Mouse (Mus musculus): ENCODE measurements around the gene Ilf3. TPM values are rescaled to one million over a fixed set of nuclear protein-coding genes. Genes with fewer than 3 reads are reported as not detected.

Gene Ilf3
- total RNA-seq, 1 experiment from 2014 or later: 95.9 TPM

- no peak for ATAC-seq (replicated peaks; ENCODE audit: low read depth, poor library complexity, severe bottlenecking)
Observed at GRCm38 (mm10) chr9:21337652-21338051, 30.0 kb upstream of the Ilf3 start.

GRCm38 (mm10) chr9:21340411-21340810 is 27.3 kb upstream of the Ilf3 start:
- no peak for ATAC-seq (replicated peaks; ENCODE audit: low read depth, poor library complexity, severe bottlenecking)

GRCm38 (mm10) chr9:21346627-21347365 is 20.9 kb upstream of the Ilf3 start:
- no peak for ATAC-seq (replicated peaks; ENCODE audit: low read depth, poor library complexity, severe bottlenecking)

GRCm38 (mm10) chr9:21348152-21348551 is 19.5 kb upstream of the Ilf3 start:
- ATAC-seq (replicated peaks; ENCODE audit: low read depth, poor library complexity, severe bottlenecking): no peak

GRCm38 (mm10) chr9:21351178-21351577 is 16.5 kb upstream of the Ilf3 start:
- ATAC-seq (replicated peaks; ENCODE audit: low read depth, poor library complexity, severe bottlenecking): no peak

GRCm38 (mm10) chr9:21351702-21352377 is 15.8 kb upstream of the Ilf3 start:
- ATAC-seq (replicated peaks; ENCODE audit: low read depth, poor library complexity, severe bottlenecking): no peak

- ATAC-seq (replicated peaks; ENCODE audit: low read depth, poor library complexity, severe bottlenecking): peak; percentile 89
Observed at GRCm38 (mm10) chr9:21352463-21353372, 15.0 kb upstream of the Ilf3 start.

GRCm38 (mm10) chr9:21353373-21353686 is 14.3 kb upstream of the Ilf3 start:
- no peak for ATAC-seq (replicated peaks; ENCODE audit: low read depth, poor library complexity, severe bottlenecking)

- no peak for ATAC-seq (replicated peaks; ENCODE audit: low read depth, poor library complexity, severe bottlenecking)
Observed at GRCm38 (mm10) chr9:21354796-21355195, 12.9 kb upstream of the Ilf3 start.

GRCm38 (mm10) chr9:21356981-21357718 is 10.5 kb upstream of the Ilf3 start:
- peak; percentile 76 for ATAC-seq (replicated peaks; ENCODE audit: low read depth, poor library complexity, severe bottlenecking)

GRCm38 (mm10) chr9:21366541-21367220 is 990 bp upstream of the Ilf3 start:
- 0 out of 2 replicates have a peak, but pooled peaks have one; percentile 12 for ATAC-seq (replicated peaks; ENCODE audit: low read depth, poor library complexity, severe bottlenecking)

GRCm38 (mm10) chr9:21368131-21368584 is 487 bp downstream of the Ilf3 start:
- ATAC-seq (replicated peaks; ENCODE audit: low read depth, poor library complexity, severe bottlenecking): peak; percentile 42

GRCm38 (mm10) chr9:21369080-21369479 is 1.4 kb downstream of the Ilf3 start:
- no peak for ATAC-seq (replicated peaks; ENCODE audit: low read depth, poor library complexity, severe bottlenecking)

- ATAC-seq (replicated peaks; ENCODE audit: low read depth, poor library complexity, severe bottlenecking): no peak
Observed at GRCm38 (mm10) chr9:21370876-21371275, 3.2 kb downstream of the Ilf3 start.

GRCm38 (mm10) chr9:21372508-21372907 is 4.8 kb downstream of the Ilf3 start:
- no peak for ATAC-seq (replicated peaks; ENCODE audit: low read depth, poor library complexity, severe bottlenecking)

GRCm38 (mm10) chr9:21379195-21379594 is 11.5 kb downstream of the Ilf3 start:
- 0 out of 2 replicates have a peak, but pooled peaks have one; percentile 25 for ATAC-seq (replicated peaks; ENCODE audit: low read depth, poor library complexity, severe bottlenecking)

- no peak for ATAC-seq (replicated peaks; ENCODE audit: low read depth, poor library complexity, severe bottlenecking)
Observed at GRCm38 (mm10) chr9:21380868-21381267, 13.2 kb downstream of the Ilf3 start.

- ATAC-seq (replicated peaks; ENCODE audit: low read depth, poor library complexity, severe bottlenecking): no peak
Observed at GRCm38 (mm10) chr9:21383966-21384365, 16.3 kb downstream of the Ilf3 start.

GRCm38 (mm10) chr9:21392646-21393175 is 25.0 kb downstream of the Ilf3 start:
- no peak for ATAC-seq (replicated peaks; ENCODE audit: low read depth, poor library complexity, severe bottlenecking)
